Mouse (Mus musculus) activated CD4-positive, CD25-positive, alpha-beta regulatory T cell, adult 4 months (primary cell): ENCODE data around the gene Cbx5. TPM values are rescaled to one million over a fixed set of nuclear protein-coding genes. Genes with fewer than 3 reads are reported as not detected.
A peak's percentile ranks its signal among the peaks of the same experiment; 100 is the strongest.
"Not testable (repeated sequence)": the region's sequence is repeated elsewhere in the genome, so short reads cannot be mapped to it uniquely, and the experiment has no call there.

Source experiments
- ATAC-seq: one replicate; pipeline ENCODE4 v1.8.0; 2017
- polyA plus RNA-seq, 2 experiments: library from polyadenylated mRNA; unstranded; fragments of 100-300 nt; shearing (Covaris generic); gene quantifications; one replicate each; pipeline ENCODE4 v1.2.1; 2017

The Cbx5 gene
- polyA plus RNA-seq, 2 experiments from 2014 or later: 30.9 to 34.2 TPM

GRCm38 (mm10) chr15:103250195-103250740 is 10.7 kb upstream of the Cbx5 start:
- no peak for ATAC-seq

GRCm38 (mm10) chr15:103249511-103249910 is 9.9 kb upstream of the Cbx5 start:
- ATAC-seq: not testable (repeated sequence)

GRCm38 (mm10) chr15:103248401-103249313 is 9.0 kb upstream of the Cbx5 start:
- no peak for ATAC-seq

- ATAC-seq: no peak
These were observed 8.3 kb upstream of the Cbx5 start for GRCm38 (mm10) chr15:103247782-103248400.

GRCm38 (mm10) chr15:103247078-103247781 is 7.6 kb upstream of the Cbx5 start:
- ATAC-seq: no peak

GRCm38 (mm10) chr15:103245616-103246015 is 6.0 kb upstream of the Cbx5 start:
- no peak for ATAC-seq

- ATAC-seq: no peak
These were observed 3.3 kb upstream of the Cbx5 start for GRCm38 (mm10) chr15:103242885-103243284.

GRCm38 (mm10) chr15:103241071-103242018 is 1.7 kb upstream of the Cbx5 start:
- not testable (repeated sequence) for ATAC-seq

GRCm38 (mm10) chr15:103240160-103241028 is 778 bp upstream of the Cbx5 start, which contains the start of gene Hnrnpa1:
Gene Hnrnpa1 (plus strand): TSS chr15:103240432.
- peak; percentile 79 for ATAC-seq

GRCm38 (mm10) chr15:103239130-103239684 is 409 bp downstream of the Cbx5 start:
- peak; percentile 69 for ATAC-seq

- no peak for ATAC-seq
These were observed 2.3 kb downstream of the Cbx5 start for GRCm38 (mm10) chr15:103237295-103237694.

- no peak for ATAC-seq
These were observed 6.5 kb downstream of the Cbx5 start for GRCm38 (mm10) chr15:103233119-103233518.

GRCm38 (mm10) chr15:103228904-103229303 is 10.7 kb downstream of the Cbx5 start:
- no peak for ATAC-seq

GRCm38 (mm10) chr15:103227572-103227971 is 12.0 kb downstream of the Cbx5 start:
- no peak for ATAC-seq

GRCm38 (mm10) chr15:103227022-103227421 is 12.6 kb downstream of the Cbx5 start:
- no peak for ATAC-seq

- ATAC-seq: no peak
These were observed 15.5 kb downstream of the Cbx5 start for GRCm38 (mm10) chr15:103224161-103224560.

GRCm38 (mm10) chr15:103221386-103221785 is 18.2 kb downstream of the Cbx5 start:
- no peak for ATAC-seq

- no peak for ATAC-seq
These were observed 18.8 kb downstream of the Cbx5 start for GRCm38 (mm10) chr15:103220785-103221184.

- no peak for ATAC-seq
These were observed 23.6 kb downstream of the Cbx5 start for GRCm38 (mm10) chr15:103216052-103216451.
